Mouse (Mus musculus): Measurements from ENCODE around the gene Stxbp6.

- TF ChIP-seq POLR2A (IDR thresholded peaks at IDR 0.05; ENCODE audit: insufficient read length, low read depth), result no peak
- no peak for TF ChIP-seq USF1 (IDR thresholded peaks at IDR 0.05; ENCODE audit: low read depth)
- no peak for TF ChIP-seq SRF (IDR thresholded peaks at IDR 0.05; ENCODE audit: control insufficient read depth, insufficient read length, low read depth)
Observed at GRCm38 (mm10) chr12:44952072-44952471, 122.4 kb downstream of the Stxbp6 start.
